Mouse (Mus musculus) forebrain, embryonic 13.5 days (tissue): ENCODE data around the gene Nol9. TPM values are rescaled to one million over a fixed set of nuclear protein-coding genes. Genes with fewer than 3 reads are reported as not detected.

Experiments
- ATAC-seq: fragments of 200-750 bp; cut with Nextera tagmentation; 2 replicates; pipeline ENCODE4 v1.8.0; 2017
- H3K27ac ChIP-seq: fragments of 300-500 bp; sonication (generic); 2 replicates; pipeline ENCODE4 v1.5.1; 2015; ENCODE audit warnings: inconsistent platforms, mild to moderate bottlenecking, moderate library complexity
- H3K27me3 ChIP-seq: fragments of 300-500 bp; sonication (generic); 2 replicates; pipeline ENCODE4 v1.6.1; 2015; ENCODE audit warnings: mild to moderate bottlenecking, inconsistent platforms
- H3K36me3 ChIP-seq: fragments of 300-500 bp; sonication (generic); 2 replicates; pipeline ENCODE4 v1.6.1; 2015; ENCODE audit warnings: mild to moderate bottlenecking, inconsistent platforms; ENCODE audit not compliant: poor library complexity, severe bottlenecking
- H3K4me1 ChIP-seq: fragments of 300-500 bp; sonication (generic); 2 replicates; pipeline ENCODE4 v1.6.1; 2015; ENCODE audit warnings: inconsistent platforms
- H3K4me2 ChIP-seq: fragments of 300-500 bp; sonication (generic); 2 replicates; pipeline ENCODE4 v1.6.1; 2015; ENCODE audit warnings: inconsistent platforms, mild to moderate bottlenecking, moderate library complexity
- H3K4me3 ChIP-seq: fragments of 300-500 bp; sonication (generic); 2 replicates; pipeline ENCODE4 v1.5.1; 2015; ENCODE audit warnings: mild to moderate bottlenecking, inconsistent platforms
- H3K9ac ChIP-seq: fragments of 300-500 bp; sonication (generic); 2 replicates; pipeline ENCODE4 v1.6.1; 2015; ENCODE audit warnings: mild to moderate bottlenecking, inconsistent platforms
- H3K9me3 ChIP-seq: fragments of 300-500 bp; sonication (generic); replicated peaks from 2 replicates; pipeline ENCODE4 v1.6.1; 2016; ENCODE audit warnings: inconsistent platforms
- WGBS: fragments of 180-500 bp; shearing (Covaris S2); methylation state at CpG from one replicate; pipeline ENCODE4 v1.1.7; 2015; 5-methylcytosine and 5-hydroxymethylcytosine counted together
- polyA plus RNA-seq: library from polyadenylated mRNA; unstranded; fragments of >200 nt; fragmentation: Nextera tagmentation; extraction: Ambion mirVana; gene quantifications from 2 replicates; pipeline ENCODE4 v1.2.1, GENCODE M21; 2015

Gene Nol9
- polyA plus RNA-seq, 1 experiment from 2014 or later, result 22.5 TPM

DNA sequence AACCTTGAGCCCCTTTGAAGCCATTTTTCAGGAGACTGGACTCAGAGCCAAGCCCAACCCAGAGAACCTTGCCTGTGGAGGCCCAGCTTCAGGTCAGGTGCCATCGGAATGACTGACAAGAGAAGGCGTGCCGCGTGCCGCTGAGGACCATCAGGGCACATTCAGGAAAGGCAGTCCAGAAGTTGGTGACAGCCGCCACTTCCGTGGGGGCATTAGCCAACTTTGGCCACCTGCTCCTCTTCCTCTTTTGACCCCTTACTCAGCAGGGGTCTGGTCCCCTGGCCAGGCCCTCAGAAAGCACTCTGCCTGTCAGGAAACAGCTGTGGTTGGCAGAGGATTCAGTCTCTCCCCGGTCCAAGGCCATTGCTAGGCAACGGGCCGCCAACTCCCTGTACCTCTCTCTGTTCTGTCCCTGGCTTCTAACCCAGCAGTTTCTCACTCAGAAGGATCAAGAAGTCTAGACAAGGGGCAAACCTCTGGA lies 33.0 kb downstream of the Nol9 start, which contains the start of gene Plekhg5:
TSS of gene Plekhg5 (plus strand) at position 378 of the 481 bp plus-strand sequence.
- no peaks in the 10 kb centered on the region for H3K9me3 ChIP-seq
- no peak within 1 kb of the TSS for H3K9ac ChIP-seq
- 69% methylated on average over 10 of the region's 10 CpGs for WGBS
- H3K27me3 ChIP-seq, result no peaks in the 10 kb centered on the region
- no peak within 1 kb of the TSS for H3K4me3 ChIP-seq
- no peak within 1 kb of the TSS for H3K4me2 ChIP-seq
- no peak for ATAC-seq
- H3K4me1 ChIP-seq, result peaks cover 9% of the 10 kb centered on the region
- no peaks in the 10 kb centered on the region for H3K36me3 ChIP-seq
- no peak within 1 kb of the TSS for H3K27ac ChIP-seq

DNA sequence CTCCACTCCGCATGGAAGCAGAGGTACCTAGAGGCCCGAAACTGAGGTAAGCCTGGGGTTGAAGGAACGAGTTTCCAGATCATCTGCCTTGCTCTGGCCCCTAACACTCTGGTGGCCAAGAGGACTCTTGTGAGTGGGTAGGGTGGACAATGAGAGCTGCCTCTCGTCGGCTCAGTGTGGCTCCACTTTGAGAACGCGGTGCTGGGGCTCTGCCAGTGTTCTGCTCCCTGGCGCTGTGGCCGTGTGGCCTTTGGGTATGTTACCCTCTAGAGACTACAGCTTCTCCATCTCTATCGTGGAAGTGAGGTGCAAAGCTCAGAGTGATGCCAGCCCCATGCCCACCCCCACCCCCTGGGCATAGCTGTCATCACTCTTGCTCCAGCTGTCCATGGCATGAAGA lies 33.5 kb downstream of the Nol9 start:
- H3K9ac ChIP-seq, result no peak overlapping the region
- no peak for ATAC-seq
- no peaks in the 10 kb centered on the region for H3K36me3 ChIP-seq
- H3K27me3 ChIP-seq, result no peaks in the 10 kb centered on the region
- no peak overlapping the region for H3K4me2 ChIP-seq
- no peak overlapping the region for H3K4me3 ChIP-seq
- no peak overlapping the region for H3K27ac ChIP-seq
- 65% methylated on average over 10 of the region's 10 CpGs for WGBS
- peaks cover 9% of the 10 kb centered on the region for H3K4me1 ChIP-seq
- H3K9me3 ChIP-seq, result no peaks in the 10 kb centered on the region

DNA sequence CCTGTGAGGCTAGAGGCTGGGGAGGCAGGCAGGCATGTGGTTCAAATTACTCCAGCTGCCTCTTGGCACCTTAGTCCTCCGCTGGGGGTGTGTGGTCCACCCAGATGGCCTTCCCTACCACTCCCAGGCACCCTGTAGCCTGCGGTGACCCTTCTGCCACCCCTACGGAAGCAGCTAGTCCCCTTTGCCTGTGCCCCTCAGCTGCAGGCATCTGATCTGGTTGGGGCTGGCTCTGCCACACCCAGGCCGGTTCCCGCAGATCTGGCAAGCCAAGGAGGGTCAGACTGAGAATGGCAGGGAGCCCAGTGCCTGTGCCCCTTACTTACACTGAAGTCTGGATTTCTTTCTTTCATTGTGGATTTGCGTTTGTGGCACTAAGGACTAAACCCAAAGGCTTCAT lies 34.6 kb downstream of the Nol9 start:
- peaks cover 9% of the 10 kb centered on the region for H3K4me1 ChIP-seq
- no peak overlapping the region for H3K9ac ChIP-seq
- H3K36me3 ChIP-seq, result no peaks in the 10 kb centered on the region
- 81% methylated on average over 6 of the region's 6 CpGs for WGBS
- H3K4me3 ChIP-seq, result no peak overlapping the region
- no peak overlapping the region for H3K4me2 ChIP-seq
- H3K27ac ChIP-seq, result no peak overlapping the region
- ATAC-seq, result no peak
- H3K27me3 ChIP-seq, result no peaks in the 10 kb centered on the region
- no peaks in the 10 kb centered on the region for H3K9me3 ChIP-seq

DNA sequence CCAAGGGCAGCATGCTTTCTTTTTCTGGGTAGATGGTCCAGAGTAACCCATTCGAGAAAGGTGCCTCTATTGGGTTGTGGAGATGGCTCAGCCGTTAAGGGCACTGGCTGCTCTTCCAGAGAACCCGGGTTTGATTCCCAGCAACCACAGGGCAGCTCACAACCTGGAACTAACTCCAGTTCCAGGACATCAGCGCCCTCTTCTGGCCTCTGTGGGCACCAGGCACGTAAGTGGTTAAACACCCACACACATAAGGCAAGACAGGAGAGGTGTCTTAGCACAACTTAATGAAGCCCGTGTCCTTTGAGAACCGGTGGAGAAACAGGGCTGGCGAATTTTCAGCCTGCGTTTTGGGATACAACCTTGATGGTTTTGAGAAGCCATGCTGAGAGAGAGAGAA lies 35.4 kb downstream of the Nol9 start:
- H3K27ac ChIP-seq, result no peak overlapping the region
- no peak overlapping the region for H3K4me2 ChIP-seq
- H3K9ac ChIP-seq, result no peak overlapping the region
- H3K36me3 ChIP-seq, result no peaks in the 10 kb centered on the region
- H3K9me3 ChIP-seq, result no peaks in the 10 kb centered on the region
- no peak overlapping the region for H3K4me3 ChIP-seq
- peaks cover 9% of the 10 kb centered on the region for H3K4me1 ChIP-seq
- ATAC-seq, result no peak
- WGBS, result 83% methylated on average over 9 of the region's 9 CpGs
- H3K27me3 ChIP-seq, result no peaks in the 10 kb centered on the region

DNA sequence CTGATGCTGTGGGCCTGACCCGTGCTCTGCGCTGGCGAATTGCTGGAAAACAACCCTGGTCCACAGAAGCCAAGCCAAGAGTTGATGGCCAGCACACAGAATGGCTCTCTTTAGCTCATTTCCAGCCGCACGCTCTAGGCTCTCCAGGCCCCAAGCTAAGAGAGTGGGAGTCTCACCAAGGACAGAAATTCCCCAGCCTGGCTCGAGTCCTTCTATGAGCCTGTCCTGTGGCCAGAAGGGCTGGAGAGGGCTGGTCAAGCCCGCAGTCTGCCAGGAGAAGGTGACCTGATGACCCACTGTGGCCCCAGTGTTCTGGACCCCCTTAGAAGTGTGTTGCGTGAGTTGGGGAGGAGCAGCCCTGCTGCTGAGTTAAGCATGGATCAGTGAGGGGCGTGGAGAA lies 38.1 kb downstream of the Nol9 start:
- H3K36me3 ChIP-seq, result no peaks in the 10 kb centered on the region
- no peak overlapping the region for H3K27ac ChIP-seq
- no peak overlapping the region for H3K4me3 ChIP-seq
- no peak for ATAC-seq
- WGBS, result 89% methylated on average over 9 of the region's 9 CpGs
- H3K27me3 ChIP-seq, result no peaks in the 10 kb centered on the region
- no peak overlapping the region for H3K4me2 ChIP-seq
- H3K4me1 ChIP-seq, result peaks cover 7% of the 10 kb centered on the region
- H3K9ac ChIP-seq, result no peak overlapping the region
- no peaks in the 10 kb centered on the region for H3K9me3 ChIP-seq

DNA sequence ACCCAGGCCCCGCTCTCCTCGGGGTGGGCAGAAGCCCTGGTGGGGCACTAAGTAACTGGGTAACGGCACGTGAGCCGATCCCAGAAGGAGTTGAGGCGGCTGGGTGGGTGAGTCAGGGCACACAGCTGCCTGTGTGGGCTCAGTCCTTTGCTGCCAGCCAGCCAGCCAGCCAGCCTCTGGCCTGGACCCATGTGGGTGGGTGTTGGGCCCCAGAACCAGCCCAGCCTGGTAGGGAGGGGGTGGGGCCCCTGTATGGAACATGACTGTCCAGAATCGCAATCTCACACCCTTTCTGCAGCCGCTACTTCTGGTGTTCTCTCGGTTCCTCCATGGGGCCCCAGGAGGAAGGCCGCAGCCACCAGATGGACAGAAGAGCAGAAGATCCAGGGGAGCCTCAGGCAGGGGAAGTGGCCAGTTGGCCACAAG lies 39.0 kb downstream of the Nol9 start:
- no peak overlapping the region for H3K4me2 ChIP-seq
- WGBS, result 96% methylated on average over 10 of the region's 10 CpGs
- no peak for ATAC-seq
- no peaks in the 10 kb centered on the region for H3K9me3 ChIP-seq
- no peak overlapping the region for H3K4me3 ChIP-seq
- H3K4me1 ChIP-seq, result no peaks in the 10 kb centered on the region
- no peak overlapping the region for H3K9ac ChIP-seq
- H3K27ac ChIP-seq, result no peak overlapping the region
- no peaks in the 10 kb centered on the region for H3K36me3 ChIP-seq
- H3K27me3 ChIP-seq, result no peaks in the 10 kb centered on the region

DNA sequence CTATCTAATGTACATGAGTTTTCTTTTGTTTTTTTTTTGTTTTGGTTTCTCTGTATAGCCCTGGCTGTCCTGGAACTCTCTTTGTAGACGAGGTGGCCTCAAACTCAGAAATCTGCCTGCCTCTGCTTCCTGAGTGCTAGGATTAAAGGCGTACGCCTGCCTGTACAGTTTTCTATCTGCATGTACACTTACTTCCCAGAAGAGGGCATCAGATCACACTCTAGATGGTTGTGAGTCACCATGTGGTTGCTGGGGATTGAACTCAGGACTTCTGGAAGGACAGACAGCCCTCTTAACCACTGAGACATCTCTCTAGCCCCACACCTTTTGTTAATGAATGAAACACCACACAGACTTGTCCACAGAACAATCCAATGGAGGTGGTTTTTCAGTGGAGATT lies 40.1 kb downstream of the Nol9 start:
- H3K4me3 ChIP-seq, result no peak overlapping the region
- WGBS, result 87% methylated on average over 3 of the region's 3 CpGs
- no peak overlapping the region for H3K27ac ChIP-seq
- no peak overlapping the region for H3K4me2 ChIP-seq
- H3K27me3 ChIP-seq, result no peaks in the 10 kb centered on the region
- no peaks in the 10 kb centered on the region for H3K4me1 ChIP-seq
- H3K9me3 ChIP-seq, result no peaks in the 10 kb centered on the region
- no peak for ATAC-seq
- no peak overlapping the region for H3K9ac ChIP-seq
- H3K36me3 ChIP-seq, result no peaks in the 10 kb centered on the region

DNA sequence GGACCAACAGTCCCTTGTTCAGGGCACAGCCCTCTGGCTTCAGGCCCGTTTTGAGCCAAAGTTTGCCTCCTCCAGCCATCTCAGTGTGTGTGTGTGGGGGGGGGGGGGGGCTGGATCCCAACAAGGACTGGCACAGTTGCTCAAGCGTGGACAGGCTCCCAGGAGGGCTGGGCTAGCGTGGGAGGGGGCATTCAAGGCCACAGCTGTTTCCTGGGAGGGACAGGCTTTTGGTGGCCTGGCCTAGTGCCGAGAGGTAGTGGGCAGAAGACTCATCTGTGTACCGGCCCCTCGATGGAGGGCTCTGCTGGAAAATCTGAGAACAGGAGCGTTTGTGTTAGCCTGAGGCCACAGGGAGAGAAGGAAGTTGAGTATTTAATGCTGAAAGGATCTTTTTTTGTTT lies 40.8 kb downstream of the Nol9 start:
- no peak for ATAC-seq
- WGBS, result 70% methylated on average over 7 of the region's 7 CpGs
- no peaks in the 10 kb centered on the region for H3K27me3 ChIP-seq
- H3K9me3 ChIP-seq, result no peaks in the 10 kb centered on the region
- no peak overlapping the region for H3K4me3 ChIP-seq
- H3K9ac ChIP-seq, result no peak overlapping the region
- H3K27ac ChIP-seq, result no peak overlapping the region
- no peaks in the 10 kb centered on the region for H3K4me1 ChIP-seq
- no peaks in the 10 kb centered on the region for H3K36me3 ChIP-seq
- H3K4me2 ChIP-seq, result no peak overlapping the region

DNA sequence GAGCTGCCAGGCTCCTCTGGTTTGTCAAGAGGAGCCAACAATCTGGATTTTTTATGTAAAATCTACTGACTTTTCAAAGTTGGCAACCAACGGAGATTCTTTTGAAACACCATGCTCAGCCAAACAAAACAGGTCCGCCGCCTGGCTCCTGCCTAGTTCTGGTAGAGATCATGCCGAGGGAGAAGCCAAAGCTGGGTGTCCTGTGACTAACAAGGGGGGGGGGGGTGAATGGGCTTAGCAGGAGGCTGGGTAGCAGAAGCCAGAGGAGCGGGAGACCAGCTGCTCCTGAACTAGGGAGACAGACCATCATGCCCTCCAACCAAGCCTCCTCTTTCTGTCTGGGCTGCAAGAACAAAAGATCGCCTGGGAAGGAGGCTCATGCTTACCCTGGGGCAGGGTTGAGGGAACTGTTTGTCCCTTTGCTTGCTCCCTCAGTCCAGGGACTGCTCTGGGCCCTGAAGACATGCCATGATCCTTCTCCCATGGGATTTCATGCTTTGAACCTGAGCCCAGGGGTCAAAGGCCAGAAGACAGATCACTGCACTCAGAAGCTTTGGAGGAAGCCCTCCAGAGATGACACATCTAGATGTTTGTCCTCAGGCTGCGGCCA lies 44.6 kb downstream of the Nol9 start:
- H3K9ac ChIP-seq, result no peak overlapping the region
- H3K9me3 ChIP-seq, result no peaks in the 10 kb centered on the region
- no peaks in the 10 kb centered on the region for H3K36me3 ChIP-seq
- no peak for ATAC-seq
- H3K4me2 ChIP-seq, result no peak overlapping the region
- H3K4me1 ChIP-seq, result peaks cover 22% of the 10 kb centered on the region
- no peak overlapping the region for H3K27ac ChIP-seq
- no peak overlapping the region for H3K4me3 ChIP-seq
- 0 out of 2 replicates have a peak, but pooled peaks cover 2% of the 10 kb centered on the region for H3K27me3 ChIP-seq
- 68% methylated on average over 7 of the region's 7 CpGs for WGBS

DNA sequence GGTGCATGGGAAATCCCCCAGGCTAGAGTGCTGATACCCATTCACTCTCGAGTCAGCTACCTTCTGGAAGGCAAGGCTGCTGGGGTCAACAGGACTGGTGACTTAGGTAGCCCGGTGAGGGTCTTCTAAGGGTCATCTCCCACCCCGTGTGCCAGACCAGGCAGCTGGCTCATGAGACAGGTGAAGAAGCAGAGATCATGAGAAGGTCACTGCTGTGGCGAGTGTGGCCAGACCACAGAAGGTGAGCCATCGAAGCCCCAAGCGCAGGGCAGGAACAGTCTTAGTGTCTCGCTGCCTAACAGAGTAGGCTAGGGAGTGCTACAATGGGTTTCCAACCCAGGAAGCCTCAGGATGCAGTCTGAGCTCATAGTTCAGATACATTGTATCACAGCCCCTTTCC lies 45.5 kb downstream of the Nol9 start:
- H3K27me3 ChIP-seq, result 0 out of 2 replicates have a peak, but pooled peaks cover 2% of the 10 kb centered on the region
- no peak overlapping the region for H3K9ac ChIP-seq
- no peak for ATAC-seq
- H3K9me3 ChIP-seq, result no peaks in the 10 kb centered on the region
- no peak overlapping the region for H3K27ac ChIP-seq
- H3K4me3 ChIP-seq, result no peak overlapping the region
- no peaks in the 10 kb centered on the region for H3K36me3 ChIP-seq
- WGBS, result 91% methylated on average over 7 of the region's 7 CpGs
- no peak overlapping the region for H3K4me2 ChIP-seq
- peaks cover 25% of the 10 kb centered on the region for H3K4me1 ChIP-seq

DNA sequence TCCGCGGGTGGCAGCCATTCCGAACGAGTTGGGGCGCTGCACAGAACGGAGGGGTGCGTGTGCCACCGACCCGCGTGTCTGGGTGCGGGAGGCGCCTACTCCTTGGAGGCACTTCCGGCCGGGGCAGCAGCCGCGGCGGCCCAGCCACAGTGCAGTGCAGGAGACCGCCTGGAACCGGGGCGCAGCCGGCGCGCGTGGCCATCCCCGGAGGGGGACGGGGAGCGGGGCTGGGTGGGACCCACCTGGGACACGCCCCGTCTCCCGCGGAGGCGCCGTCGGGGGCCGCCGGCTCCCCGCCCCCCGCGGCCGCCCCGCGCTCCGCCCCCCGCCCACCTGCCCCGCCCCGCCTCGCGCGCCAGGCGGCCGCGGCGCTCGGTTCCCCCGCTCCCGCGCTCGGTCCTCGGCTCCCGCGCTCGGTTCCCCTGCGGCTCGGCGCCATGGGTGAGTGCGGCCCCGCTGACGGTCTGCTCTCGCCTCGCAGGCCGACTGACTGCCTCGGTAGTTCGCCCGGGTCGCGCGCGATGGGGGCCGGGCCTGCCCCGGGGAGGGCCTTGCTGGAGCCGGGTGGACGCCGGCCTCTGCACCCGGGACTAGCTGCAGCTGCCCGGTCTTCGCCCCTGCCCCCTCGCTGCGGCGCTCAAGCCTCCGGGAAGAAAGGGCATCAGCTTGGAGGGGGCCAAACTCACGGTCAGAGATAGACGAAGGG lies 47.5 kb downstream of the Nol9 start:
- H3K27ac ChIP-seq, result no peak overlapping the region
- WGBS, result under 1% methylated on average over 57 of the region's 92 CpGs
- no peaks in the 10 kb centered on the region for H3K36me3 ChIP-seq
- H3K9ac ChIP-seq, result peak overlapping the region; percentile 85
- peak overlapping the region; percentile 73 for H3K4me3 ChIP-seq
- peak overlapping the region; percentile 88 for H3K4me2 ChIP-seq
- peak; percentile 77 for ATAC-seq
- H3K9me3 ChIP-seq, result no peaks in the 10 kb centered on the region
- 0 out of 2 replicates have a peak, but pooled peaks cover 2% of the 10 kb centered on the region for H3K27me3 ChIP-seq
- H3K4me1 ChIP-seq, result peaks cover 25% of the 10 kb centered on the region

DNA sequence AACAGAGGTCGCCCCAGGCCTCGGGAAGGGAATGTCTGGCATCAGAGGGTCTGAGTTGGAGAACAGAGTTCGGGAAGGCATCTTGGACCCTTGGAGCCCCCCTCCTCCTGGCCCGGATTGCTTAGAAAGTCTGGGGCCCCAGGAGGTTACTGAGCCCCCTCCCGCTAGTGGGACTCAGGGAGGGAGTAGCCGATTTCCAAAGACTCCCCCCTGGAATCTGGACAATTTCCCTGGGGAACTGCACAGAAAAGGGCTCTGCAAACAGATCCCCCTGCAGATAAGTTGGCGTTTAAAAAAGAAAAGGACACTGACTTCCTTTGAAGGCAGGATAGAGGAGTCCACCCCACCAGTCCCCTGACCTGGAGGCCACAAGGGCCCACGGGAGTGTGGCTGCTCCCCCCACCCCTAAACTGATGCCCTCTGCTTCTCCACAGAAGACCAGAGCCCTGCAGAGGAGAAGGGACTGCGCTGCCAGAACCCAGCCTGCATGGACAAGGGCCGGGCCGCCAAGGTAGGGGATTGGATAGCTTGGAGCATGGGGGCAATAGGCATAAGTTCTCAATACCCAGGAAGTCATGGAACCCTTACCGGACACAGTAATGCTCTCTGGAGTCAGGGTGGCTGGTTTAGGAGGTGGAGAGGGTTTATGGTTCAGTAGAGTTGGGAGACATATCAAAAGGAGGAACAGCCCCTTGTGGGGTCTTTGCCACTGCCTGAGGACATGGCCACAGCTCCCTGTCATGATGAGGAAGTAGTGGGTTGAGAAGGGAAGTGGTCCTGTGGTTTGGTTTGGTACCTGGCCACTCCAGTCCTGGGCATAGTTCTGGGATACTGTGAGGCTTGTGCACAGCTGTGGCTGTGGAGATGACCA lies 48.3 kb downstream of the Nol9 start:
- ATAC-seq, result peak; percentile 11; the same call in 1 of the 2 replicates
- 4% methylated on average over 12 of the region's 12 CpGs for WGBS
- H3K27ac ChIP-seq, result no peak overlapping the region
- no peaks in the 10 kb centered on the region for H3K36me3 ChIP-seq
- 0 out of 2 replicates have a peak, but pooled peaks cover 2% of the 10 kb centered on the region for H3K27me3 ChIP-seq
- peak overlapping the region; percentile 73 for H3K4me3 ChIP-seq
- peaks cover 29% of the 10 kb centered on the region for H3K4me1 ChIP-seq
- no peaks in the 10 kb centered on the region for H3K9me3 ChIP-seq
- peak overlapping the region; percentile 88 for H3K4me2 ChIP-seq
- H3K9ac ChIP-seq, result peak overlapping the region; percentile 85
